9 mouse cellular contexts compared by ENCODE assay signal in genomic region chr5:125532545-125533224, GRCm38 (mm10). TPM values are rescaled to one million over a fixed set of nuclear protein-coding genes. Genes with fewer than 3 reads are reported as not detected.
A peak's percentile ranks its signal among the peaks of the same experiment; 100 is the strongest.
DNase-seq lines count a peak whose midpoint lies in the region; ATAC-seq and TF ChIP-seq lines count a peak whose summit lies in the region.
"Had no signal": no experiment of that assay in that cellular context is flagged by ENCODE, and none has a peak within 500 bp of the region (broad histone marks: within the 10 kb centered on the region; RNA-seq: fewer than 3 reads in every experiment).

No protein-coding gene starts in this region.

- H3K9me3 ChIP-seq in liver, embryonic 13.5 days (replicated peaks) = no peaks in the 10 kb centered on the region
- H3K9me3 ChIP-seq in stomach, postnatal 0 days (ENCODE audit: control insufficient read depth, low read length) = no peaks in the 10 kb centered on the region

- no peak overlapping the region for H3K27ac ChIP-seq in liver, embryonic 13.5 days
- no peak overlapping the region for H3K27ac ChIP-seq in stomach, postnatal 0 days (replicated peaks)

- H3K4me2 ChIP-seq in liver, embryonic 13.5 days = peak overlapping the region; percentile 43
- H3K4me2 ChIP-seq in stomach, postnatal 0 days (replicated peaks; ENCODE audit: low read depth) = peak overlapping the region; percentile 55

- WGBS in liver, embryonic 13.5 days (ENCODE audit: insufficient replicate concordance) = 3% methylated on average over 56 of the region's 64 CpGs
- WGBS in stomach, postnatal 0 days = under 1% methylated on average over 44 of the region's 64 CpGs

- H3K9ac ChIP-seq in liver, embryonic 13.5 days = no peak overlapping the region
- H3K9ac ChIP-seq in stomach, postnatal 0 days (ENCODE audit: low read length) = no peak overlapping the region

- DNase-seq in heart, adult 11 months = peak; percentile 83
- no peak for DNase-seq in heart, adult 18-20 months
- DNase-seq in right cerebral cortex, postnatal 4 days = peak; percentile 42
- no peak for DNase-seq in right cerebral cortex, adult 2 months (ENCODE audit: low spot score in 2 of 2)
- no peak for DNase-seq in liver, embryonic 13.5 days
- DNase-seq in stomach, postnatal 0 days (ENCODE audit: low spot score) = no peak
- DNase-seq in kidney, postnatal 36 days = no peak
- DNase-seq in lung, adult 18-20 months = no peak
- DNase-seq: gastrocnemius, postnatal 14 days had no signal

- peaks cover 82% of the 10 kb centered on the region for H3K27me3 ChIP-seq in liver, embryonic 13.5 days
- peaks cover 20% of the 10 kb centered on the region for H3K27me3 ChIP-seq in stomach, postnatal 0 days (ENCODE audit: control insufficient read depth, insufficient read depth, low read length)

- H3K36me3 ChIP-seq in liver, embryonic 13.5 days = no peaks in the 10 kb centered on the region
- H3K36me3 ChIP-seq in stomach, postnatal 0 days (ENCODE audit: control insufficient read depth, insufficient read depth, low read length) = no peaks in the 10 kb centered on the region

- peaks cover 4% of the 10 kb centered on the region for H3K4me1 ChIP-seq in liver, embryonic 13.5 days (replicated peaks)
- no peaks in the 10 kb centered on the region for H3K4me1 ChIP-seq in stomach, postnatal 0 days (replicated peaks; ENCODE audit: control insufficient read depth, insufficient read depth)

- no peak for ATAC-seq in liver, embryonic 13.5 days (ENCODE audit: low read depth)
- no peak for ATAC-seq in stomach, postnatal 0 days (ENCODE audit: low FRiP score, low TSS enrichment)

- no peak for TF ChIP-seq EP300 in stomach, postnatal 0 days (optimal IDR thresholded peaks at IDR 0.05)

- peak overlapping the region; percentile 32 for H3K4me3 ChIP-seq in liver, embryonic 13.5 days (replicated peaks)
- H3K4me3 ChIP-seq in stomach, postnatal 0 days (ENCODE audit: low read depth, low read length) = peak overlapping the region; percentile 34

- no peak for TF ChIP-seq CTCF in stomach, postnatal 0 days (IDR thresholded peaks at IDR 0.05; ENCODE audit: low read depth)

RNA-seq across cellular contexts. Expression of gene Tmem132b, which starts 1.1 kb away (rescaled TPM):
- not detected for total RNA-seq in heart, adult 18-20 months (2021)
- polyA plus RNA-seq in liver, embryonic 13.5 days (2015; fragmentation: Nextera tagmentation; extraction: Ambion mirVana) = 0.14 TPM in 1 of 2 replicates, not detected in the other
- polyA plus RNA-seq in stomach, postnatal 0 days (2015; fragmentation: Nextera tagmentation; extraction: Ambion mirVana) = 0.21 and 0.30 TPM in 2 replicates

RNA-seq across cellular contexts. Expression of gene Aacs, which starts 57.1 kb away (rescaled TPM):
- 1 to 10 TPM; 4.9 to 9.9 TPM for total RNA-seq in heart, adult 18-20 months (2021)
- 17.5 and 17.9 TPM in 2 replicates for polyA plus RNA-seq in liver, embryonic 13.5 days (2015; fragmentation: Nextera tagmentation; extraction: Ambion mirVana)
- polyA plus RNA-seq in stomach, postnatal 0 days (2015; fragmentation: Nextera tagmentation; extraction: Ambion mirVana) = 39.7 and 41.4 TPM in 2 replicates

Comparison
In these comparisons a context has a peak if more than half of its experiments do, and no peak if none do; other contexts are left out.
1. DNase-seq: peak in heart, adult 11 months (single experiment) and right cerebral cortex, postnatal 4 days (single experiment); none in heart, adult 18-20 months (0 of 2), right cerebral cortex, adult 2 months (0 of 2), liver, embryonic 13.5 days (single experiment), stomach, postnatal 0 days (single experiment), kidney, postnatal 36 days (0 of 2) and lung, adult 18-20 months (0 of 2).